Mouse (Mus musculus): ENCODE data around the gene Tnrc18. TPM values are rescaled to one million over a fixed set of nuclear protein-coding genes. Genes with fewer than 3 reads are reported as not detected.

Tnrc18 gene
- polyA plus RNA-seq, 1 experiment from 2014 or later, result 32.0 TPM

GRCm38 (mm10) chr5:142798190-142798589, 19.3 kb downstream of the Tnrc18 start:
- no peaks in the 10 kb centered on the region for H3K27me3 ChIP-seq
- no peak overlapping the region for H3K9ac ChIP-seq
- no peak for ATAC-seq (ENCODE audit: insufficient number of reproducible peaks, low FRiP score, low TSS enrichment, low read depth)
- H3K27ac ChIP-seq, result peak overlapping the region; percentile 71
- peaks cover 88% of the 10 kb centered on the region for H3K4me1 ChIP-seq
- 87% methylated on average over 12 of the region's 12 CpGs for WGBS
- no peak overlapping the region for H3K4me3 ChIP-seq
- no peaks in the 10 kb centered on the region for H3K9me3 ChIP-seq
- H3K36me3 ChIP-seq, result peaks cover 7% of the 10 kb centered on the region; the same call in 1 of the 2 replicates
- H3K4me2 ChIP-seq, result no peak overlapping the region

- Histone ChIP-seq H3K9me3 (no peaks in the 10 kb centered on the region), H3K4me3 (no peak overlapping the region), H3K36me3 (peaks cover 10% of the 10 kb centered on the region), H3K4me2 (peak overlapping the region; percentile 12; the same call in 1 of the 2 replicates), H3K27me3 (no peaks in the 10 kb centered on the region), H3K27ac (peak overlapping the region; percentile 71), H3K4me1 (peaks cover 88% of the 10 kb centered on the region), H3K9ac (no peak overlapping the region)
- 45% methylated on average over 13 of the region's 13 CpGs for WGBS
- no peak for ATAC-seq (ENCODE audit: insufficient number of reproducible peaks, low FRiP score, low TSS enrichment, low read depth)
These were observed 19.8 kb downstream of the Tnrc18 start for GRCm38 (mm10) chr5:142797620-142798019.

GRCm38 (mm10) chr5:142796921-142797320, 20.5 kb downstream of the Tnrc18 start:
- WGBS, result 59% methylated on average over 4 of the region's 4 CpGs
- Histone ChIP-seq H3K27ac (peak overlapping the region; percentile 71; the same call in 1 of the 2 replicates), H3K4me2 (no peak overlapping the region), H3K36me3 (peaks cover 15% of the 10 kb centered on the region), H3K27me3 (no peaks in the 10 kb centered on the region), H3K9me3 (no peaks in the 10 kb centered on the region), H3K9ac (no peak overlapping the region), H3K4me1 (peaks cover 83% of the 10 kb centered on the region), H3K4me3 (no peak overlapping the region)
- no peak for ATAC-seq (ENCODE audit: insufficient number of reproducible peaks, low FRiP score, low TSS enrichment, low read depth)

GRCm38 (mm10) chr5:142794582-142794981, 22.9 kb downstream of the Tnrc18 start:
- Histone ChIP-seq H3K4me1 (peaks cover 66% of the 10 kb centered on the region), H3K27me3 (no peaks in the 10 kb centered on the region), H3K36me3 (peaks cover 24% of the 10 kb centered on the region), H3K27ac (peak overlapping the region; percentile 47), H3K4me3 (no peak overlapping the region), H3K9ac (no peak overlapping the region), H3K4me2 (no peak overlapping the region), H3K9me3 (no peaks in the 10 kb centered on the region)
- 75% methylated on average over 13 of the region's 13 CpGs for WGBS
- no peak for ATAC-seq (ENCODE audit: insufficient number of reproducible peaks, low FRiP score, low TSS enrichment, low read depth)

- no peak overlapping the region for H3K9ac ChIP-seq
- H3K36me3 ChIP-seq, result peaks cover 27% of the 10 kb centered on the region
- H3K27ac ChIP-seq, result peak overlapping the region; percentile 8; the same call in 1 of the 2 replicates
- H3K4me1 ChIP-seq, result peaks cover 65% of the 10 kb centered on the region
- no peak overlapping the region for H3K4me2 ChIP-seq
- no peaks in the 10 kb centered on the region for H3K9me3 ChIP-seq
- no peak overlapping the region for H3K4me3 ChIP-seq
- ATAC-seq (ENCODE audit: insufficient number of reproducible peaks, low FRiP score, low TSS enrichment, low read depth), result no peak
- 69% methylated on average over 2 of the region's 2 CpGs for WGBS
- H3K27me3 ChIP-seq, result no peaks in the 10 kb centered on the region
These were observed 23.3 kb downstream of the Tnrc18 start for GRCm38 (mm10) chr5:142794161-142794560.

- Histone ChIP-seq H3K4me2 (no peak overlapping the region), H3K27ac (no peak overlapping the region), H3K4me3 (no peak overlapping the region), H3K9me3 (no peaks in the 10 kb centered on the region), H3K36me3 (peaks cover 41% of the 10 kb centered on the region), H3K27me3 (no peaks in the 10 kb centered on the region), H3K4me1 (peaks cover 52% of the 10 kb centered on the region), H3K9ac (no peak overlapping the region)
- ATAC-seq (ENCODE audit: insufficient number of reproducible peaks, low FRiP score, low TSS enrichment, low read depth), result no peak
- WGBS, result 87% methylated on average over 4 of the region's 4 CpGs
These were observed 24.9 kb downstream of the Tnrc18 start for GRCm38 (mm10) chr5:142792594-142792993.

- H3K36me3 ChIP-seq, result peaks cover 72% of the 10 kb centered on the region
- no peak overlapping the region for H3K4me3 ChIP-seq
- H3K4me2 ChIP-seq, result no peak overlapping the region
- no peak for ATAC-seq (ENCODE audit: insufficient number of reproducible peaks, low FRiP score, low TSS enrichment, low read depth)
- WGBS, result 95% methylated on average over 23 of the region's 23 CpGs
- H3K27ac ChIP-seq, result no peak overlapping the region
- no peaks in the 10 kb centered on the region for H3K9me3 ChIP-seq
- H3K9ac ChIP-seq, result no peak overlapping the region
- H3K4me1 ChIP-seq, result peaks cover 17% of the 10 kb centered on the region
- no peaks in the 10 kb centered on the region for H3K27me3 ChIP-seq
These were observed 29.2 kb downstream of the Tnrc18 start for GRCm38 (mm10) chr5:142788279-142788678.

- Histone ChIP-seq H3K36me3 (peaks cover 70% of the 10 kb centered on the region), H3K4me2 (no peak overlapping the region), H3K27me3 (no peaks in the 10 kb centered on the region), H3K4me3 (no peak overlapping the region), H3K27ac (no peak overlapping the region), H3K9ac (no peak overlapping the region), H3K4me1 (peaks cover 16% of the 10 kb centered on the region), H3K9me3 (no peaks in the 10 kb centered on the region)
- 0 out of 2 replicates have a peak, but pooled peaks have one; percentile 25 for ATAC-seq (ENCODE audit: insufficient number of reproducible peaks, low FRiP score, low TSS enrichment, low read depth)
- WGBS, result 87% methylated on average over 37 of the region's 37 CpGs
These were observed 30.1 kb downstream of the Tnrc18 start for GRCm38 (mm10) chr5:142787304-142787905.

GRCm38 (mm10) chr5:142786709-142787108, 30.8 kb downstream of the Tnrc18 start:
- no peaks in the 10 kb centered on the region for H3K27me3 ChIP-seq
- no peaks in the 10 kb centered on the region for H3K9me3 ChIP-seq
- peaks cover 16% of the 10 kb centered on the region for H3K4me1 ChIP-seq
- no peak for ATAC-seq (ENCODE audit: insufficient number of reproducible peaks, low FRiP score, low TSS enrichment, low read depth)
- 83% methylated on average over 5 of the region's 5 CpGs for WGBS
- H3K4me2 ChIP-seq, result no peak overlapping the region
- no peak overlapping the region for H3K9ac ChIP-seq
- no peak overlapping the region for H3K27ac ChIP-seq
- peaks cover 65% of the 10 kb centered on the region for H3K36me3 ChIP-seq
- H3K4me3 ChIP-seq, result no peak overlapping the region

GRCm38 (mm10) chr5:142786215-142786614, 31.2 kb downstream of the Tnrc18 start:
- Histone ChIP-seq H3K27me3 (no peaks in the 10 kb centered on the region), H3K4me3 (no peak overlapping the region), H3K4me1 (peaks cover 19% of the 10 kb centered on the region), H3K36me3 (peaks cover 67% of the 10 kb centered on the region), H3K9me3 (no peaks in the 10 kb centered on the region), H3K27ac (no peak overlapping the region), H3K4me2 (no peak overlapping the region), H3K9ac (no peak overlapping the region)
- 86% methylated on average over 3 of the region's 3 CpGs for WGBS
- ATAC-seq (ENCODE audit: insufficient number of reproducible peaks, low FRiP score, low TSS enrichment, low read depth), result no peak

- no peak for ATAC-seq (ENCODE audit: insufficient number of reproducible peaks, low FRiP score, low TSS enrichment, low read depth)
- Histone ChIP-seq H3K36me3 (peaks cover 67% of the 10 kb centered on the region), H3K27ac (no peak overlapping the region), H3K4me3 (no peak overlapping the region), H3K4me2 (no peak overlapping the region), H3K9ac (no peak overlapping the region), H3K27me3 (no peaks in the 10 kb centered on the region), H3K9me3 (no peaks in the 10 kb centered on the region), H3K4me1 (peaks cover 26% of the 10 kb centered on the region)
- 56% methylated on average over 7 of the region's 7 CpGs for WGBS
These were observed 34.3 kb downstream of the Tnrc18 start for GRCm38 (mm10) chr5:142783142-142783540.

GRCm38 (mm10) chr5:142782459-142783141, 34.9 kb downstream of the Tnrc18 start:
- Histone ChIP-seq H3K9ac (no peak overlapping the region), H3K36me3 (peaks cover 65% of the 10 kb centered on the region), H3K4me3 (no peak overlapping the region), H3K27ac (no peak overlapping the region), H3K9me3 (no peaks in the 10 kb centered on the region), H3K4me2 (no peak overlapping the region), H3K27me3 (no peaks in the 10 kb centered on the region), H3K4me1 (peaks cover 29% of the 10 kb centered on the region)
- ATAC-seq (ENCODE audit: insufficient number of reproducible peaks, low FRiP score, low TSS enrichment, low read depth), result no peak
- 78% methylated on average over 8 of the region's 8 CpGs for WGBS
